Mouse (Mus musculus): ENCODE measurements around the gene Gm648.

DNA sequence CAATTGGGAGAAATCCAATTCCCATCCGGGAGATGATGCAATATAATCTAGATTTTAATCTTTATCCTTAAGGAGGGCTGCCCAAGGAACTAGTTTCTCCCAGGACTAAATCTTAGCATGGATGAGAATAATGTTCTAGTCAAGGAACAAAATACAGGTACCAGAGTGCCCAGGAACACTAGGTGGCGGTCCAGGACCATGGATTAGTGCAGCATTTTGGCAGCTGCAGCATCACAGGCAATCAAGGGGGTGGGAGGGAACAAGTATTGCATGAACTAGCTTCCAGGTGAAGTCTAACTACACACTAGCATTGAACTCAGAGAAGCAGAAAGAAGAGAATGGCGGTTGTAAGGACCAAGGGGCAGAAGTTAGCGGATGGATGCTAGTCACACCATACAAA, 12.2 kb downstream of the Gm648 start:
- TF ChIP-seq CTCF (IDR thresholded peaks at IDR 0.05; ENCODE audit: low read depth): peak; percentile 57
- no peak for TF ChIP-seq EP300 (IDR thresholded peaks at IDR 0.05; ENCODE audit: low read depth)
